Mouse (Mus musculus) heart, adult 2 months (tissue): Measurements from ENCODE around the gene Slc27a2. TPM values are rescaled to one million over a fixed set of nuclear protein-coding genes. Genes with fewer than 3 reads are reported as not detected.

Experiments used
- DNase-seq, 2 experiments: peaks; one replicate each; pipeline ENCODE4 v3.0.0; 2021
- H3K27ac ChIP-seq: fragments of 200-600 bp; 2 replicates; pipeline ENCODE4 v1.8.1; 2022
- H3K27me3 ChIP-seq: fragments of 200-500 bp; 2 replicates; pipeline ENCODE4 v1.6.1; 2012; ENCODE audit warnings: mild to moderate bottlenecking, low read length, inconsistent platforms, mixed read lengths; ENCODE audit not compliant: control insufficient read depth, insufficient read depth
- H3K36me3 ChIP-seq: fragments of 200-500 bp; 2 replicates; pipeline ENCODE4 v1.6.1; 2012; ENCODE audit warnings: low read length, inconsistent platforms; ENCODE audit not compliant: control insufficient read depth, insufficient read depth
- H3K4me1 ChIP-seq: fragments of 200-500 bp; 2 replicates; pipeline ENCODE4 v1.6.1; 2011; ENCODE audit warnings: low read length; ENCODE audit not compliant: control insufficient read depth, insufficient read depth
- H3K4me3 ChIP-seq: fragments of 200-600 bp; 2 replicates; pipeline ENCODE4 v1.8.1; 2022
- H3K79me2 ChIP-seq: fragments of 200-500 bp; replicated peaks from 2 replicates; pipeline ENCODE4 v1.6.1; 2012; ENCODE audit warnings: mild to moderate bottlenecking, inconsistent platforms, low read length, moderate library complexity, mixed read lengths; ENCODE audit not compliant: control insufficient read depth, insufficient read depth
- H3K9ac ChIP-seq: fragments of 200-500 bp; 2 replicates; pipeline ENCODE4 v1.6.1; 2012; ENCODE audit warnings: low read depth, mild to moderate bottlenecking, control low read depth, inconsistent platforms, low read length, mixed read lengths
- CTCF ChIP-seq: fragments of 200-600 bp; IDR thresholded peaks from 2 replicates; pipeline ENCODE4 v1.8.1; 2022; ENCODE audit warnings: antibody characterized with exemption, mild to moderate bottlenecking, moderate library complexity
- EP300 ChIP-seq: fragments of 200-500 bp; IDR thresholded peaks from 2 replicates; pipeline ENCODE4 v1.6.1; 2011; ENCODE audit warnings: low read depth, low read length, control low read depth; ENCODE audit not compliant: insufficient read depth
- POLR2A ChIP-seq: fragments of 200-500 bp; IDR thresholded peaks from 2 replicates; pipeline ENCODE4 v1.6.1; 2011; ENCODE audit warnings: mild to moderate bottlenecking, low read depth, low read length, control low read depth; ENCODE audit not compliant: insufficient read depth
- WGBS: fragments of 180-500 bp; shearing (Covaris S2); methylation state at CpG from one replicate; pipeline ENCODE4 v1.1.7; 2018; 5-methylcytosine and 5-hydroxymethylcytosine counted together
- intact Hi-C: fragments of 180-260 bp; cut with DNase I; formaldehyde crosslinking; loops from one replicate; pipeline ENCODE4 v1.15.1; 2025
- polyA plus RNA-seq: library from polyadenylated mRNA; depleted of rRNA; stranded (reverse); fragments of >200 nt; gene quantifications from 2 replicates; pipeline ENCODE4 v1.2.3, GENCODE M21; 2012
- total RNA-seq, 2 experiments: library from RNA; stranded (reverse); gene quantifications; 2 replicates each; pipeline ENCODE4 v1.2.3; 2021

Slc27a2 gene
- total and polyA plus RNA-seq, 3 experiments = 0.64 to 1.8 (median 0.78) TPM

DNA sequence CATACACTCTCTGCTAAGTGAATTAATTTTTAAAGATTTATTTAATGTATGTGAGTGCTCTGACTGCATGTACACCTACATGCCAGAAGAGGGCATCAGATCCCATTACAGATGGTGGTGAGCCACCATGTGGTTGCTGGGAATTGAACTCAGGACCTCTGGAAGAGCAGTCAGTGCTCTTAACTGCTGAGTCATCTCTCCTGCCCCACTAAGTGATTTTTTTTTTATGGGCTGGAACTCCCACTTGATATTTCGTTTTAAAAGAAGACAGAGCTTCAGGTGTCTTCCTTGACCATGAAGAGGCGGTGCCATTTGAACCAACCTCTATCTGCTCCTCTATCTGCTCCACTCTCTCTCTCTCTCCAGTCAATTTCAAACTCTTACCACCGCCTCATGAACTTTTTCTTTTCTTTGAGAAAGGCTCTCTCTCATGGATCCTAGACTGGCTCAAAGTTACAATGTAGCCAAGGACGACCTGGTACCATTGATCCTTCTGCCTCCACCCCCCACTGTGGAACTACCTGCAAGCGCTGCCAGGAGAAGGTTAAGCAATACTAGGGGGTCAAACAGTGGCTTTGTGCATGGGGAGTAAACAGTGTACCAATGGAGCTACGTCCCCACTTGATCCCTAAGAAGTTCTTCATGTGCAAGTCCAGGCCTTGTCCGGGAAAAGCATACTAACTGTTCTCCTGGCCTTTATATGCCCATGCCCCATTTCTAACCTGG, 44.3 kb downstream of the Slc27a2 start:
- H3K4me1 ChIP-seq = peaks cover 11% of the 10 kb centered on the region
- no peaks in the 10 kb centered on the region for H3K27me3 ChIP-seq
- intact Hi-C loops = loop anchor here (5.0 kb wide), 1 partner anchor 411 kb away; the partner anchor contains the start of gene Ap4e1
- H3K36me3 ChIP-seq = no peaks in the 10 kb centered on the region
- H3K79me2 ChIP-seq = no peaks in the 10 kb centered on the region
- DNase-seq = no peak
- no peak overlapping the region for H3K4me3 ChIP-seq
- H3K27ac ChIP-seq = peak overlapping the region; percentile 32
- H3K9ac ChIP-seq = no peak overlapping the region
- TF ChIP-seq POLR2A = no peak
- 0 out of 2 replicates have a peak, but pooled peaks have one; percentile 17 for TF ChIP-seq CTCF
- 98% methylated on average over 7 of the region's 7 CpGs for WGBS

DNA sequence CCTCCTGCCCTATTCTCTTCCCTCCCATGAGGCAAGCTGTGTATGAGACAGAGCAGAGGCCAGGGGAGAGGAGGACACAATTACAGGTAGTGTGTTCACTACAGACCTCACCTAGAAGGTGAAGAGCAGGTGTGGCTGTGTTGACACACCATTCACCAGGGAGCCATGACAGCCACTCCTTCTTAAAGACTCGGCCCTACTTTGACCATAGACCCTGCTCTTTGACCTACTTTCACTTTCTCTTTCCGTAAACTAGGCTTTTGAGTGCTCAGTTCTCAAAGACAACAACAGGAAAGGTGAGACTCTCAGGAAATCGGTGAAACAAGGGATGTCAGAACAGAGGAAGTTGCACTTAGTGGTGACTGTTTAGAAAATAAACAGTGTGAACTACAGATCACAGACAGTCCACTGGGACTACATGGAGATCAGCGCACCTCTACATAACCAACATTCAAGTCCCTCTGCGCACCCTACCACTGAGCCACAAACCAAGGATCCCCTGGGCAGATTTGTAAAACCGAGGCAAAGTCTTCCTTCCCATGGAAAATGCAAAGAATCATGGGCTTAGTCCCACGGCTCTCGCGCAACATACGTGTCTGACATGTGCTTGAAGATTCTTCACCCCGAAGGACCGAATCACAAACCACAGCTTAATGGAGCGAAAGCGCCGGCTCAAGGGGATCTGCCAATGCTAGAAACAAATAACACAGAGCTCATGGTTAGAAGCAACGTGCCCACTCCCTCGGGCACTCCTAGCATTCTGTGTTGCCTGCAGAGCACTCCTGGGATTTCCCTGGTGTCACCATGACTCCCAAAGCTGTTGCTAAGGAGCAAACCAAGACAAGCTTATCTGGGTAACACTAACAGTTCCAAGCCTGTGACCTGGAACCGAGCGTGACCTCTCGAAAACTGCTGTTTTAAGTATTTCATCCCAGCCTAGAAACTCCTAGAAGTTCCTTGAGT, 45.4 kb downstream of the Slc27a2 start:
- H3K4me1 ChIP-seq = peaks cover 11% of the 10 kb centered on the region
- WGBS = 69% methylated on average over 20 of the region's 20 CpGs
- H3K27me3 ChIP-seq = no peaks in the 10 kb centered on the region
- intact Hi-C loops = loop anchor here (2.0 to 5.0 kb wide), 2 partner anchors 65 to 410 kb away; partner anchors contain the start of gene Ap4e1
- DNase-seq = peak in 1 of 2 experiments; percentile 22
- no peaks in the 10 kb centered on the region for H3K79me2 ChIP-seq
- H3K4me3 ChIP-seq = no peak overlapping the region
- peak overlapping the region; percentile 32 for H3K27ac ChIP-seq
- TF ChIP-seq CTCF (no peak), EP300 (no peak), POLR2A (peak; percentile 32; the same call in 1 of the 2 replicates)
- H3K9ac ChIP-seq = no peak overlapping the region
- H3K36me3 ChIP-seq = no peaks in the 10 kb centered on the region

DNA sequence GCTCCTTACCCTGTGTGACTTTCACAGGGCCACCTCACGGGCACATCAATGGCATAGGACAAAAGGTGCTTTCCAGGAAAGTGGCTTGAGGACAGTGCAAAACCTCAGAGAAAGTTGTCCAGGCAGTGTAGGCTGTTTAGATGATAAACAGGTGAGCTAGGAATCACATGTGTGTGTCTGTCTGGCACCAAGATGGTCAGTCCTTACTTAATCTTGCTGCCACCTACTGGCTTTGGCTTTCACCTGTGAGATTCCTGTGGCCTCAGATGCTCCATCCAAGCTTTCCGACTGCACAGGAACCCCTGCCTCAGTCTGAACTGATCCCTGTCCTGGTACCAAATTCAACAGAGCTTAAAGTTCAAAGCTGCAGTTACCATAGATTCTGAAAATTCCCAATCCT, 46.2 kb downstream of the Slc27a2 start:
- intact Hi-C loops = loop anchor here (2.0 to 5.0 kb wide), 2 partner anchors 64 to 409 kb away; partner anchors contain the start of gene Ap4e1
- H3K79me2 ChIP-seq = no peaks in the 10 kb centered on the region
- no peak overlapping the region for H3K9ac ChIP-seq
- no peaks in the 10 kb centered on the region for H3K36me3 ChIP-seq
- peaks cover 11% of the 10 kb centered on the region for H3K4me1 ChIP-seq
- WGBS = 62% methylated on average over 2 of the region's 2 CpGs
- 0 out of 2 replicates have a peak, but pooled peaks have one; percentile 8 for TF ChIP-seq CTCF
- no peak for TF ChIP-seq POLR2A
- no peak for TF ChIP-seq EP300
- H3K27me3 ChIP-seq = no peaks in the 10 kb centered on the region
- no peak overlapping the region for H3K4me3 ChIP-seq
- DNase-seq = no peak
- H3K27ac ChIP-seq = no peak overlapping the region; the same call in 1 of the 2 replicates

DNA sequence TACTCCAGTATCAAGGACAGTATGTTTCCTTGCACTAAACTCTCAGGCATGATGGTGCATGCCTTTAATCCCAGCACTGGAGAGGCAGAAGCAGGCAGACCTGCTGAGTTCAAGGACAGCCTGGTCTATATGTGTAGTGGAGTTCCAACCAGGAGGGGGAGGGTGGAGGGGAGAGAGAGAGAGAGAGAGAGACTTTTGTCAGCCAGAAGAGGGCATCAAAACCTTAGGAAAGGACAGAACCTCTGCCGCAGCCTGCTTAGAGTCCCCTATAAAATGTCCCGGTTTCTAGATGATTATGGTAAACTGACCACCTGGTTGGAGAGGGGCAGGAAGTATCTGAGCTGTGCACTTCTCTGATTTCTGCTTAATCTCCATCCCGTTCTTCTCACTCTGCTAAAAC, 46.8 kb downstream of the Slc27a2 start:
- WGBS = 4% methylated on average over 3 of the region's 3 CpGs
- Histone ChIP-seq H3K4me3 (no peak overlapping the region), H3K27me3 (no peaks in the 10 kb centered on the region), H3K9ac (no peak overlapping the region), H3K27ac (no peak overlapping the region), H3K4me1 (peaks cover 11% of the 10 kb centered on the region), H3K79me2 (no peaks in the 10 kb centered on the region), H3K36me3 (no peaks in the 10 kb centered on the region)
- intact Hi-C loops = loop anchor here (2.0 to 5.0 kb wide), 2 partner anchors 64 to 408 kb away; partner anchors contain the start of gene Ap4e1
- no peak for TF ChIP-seq POLR2A
- TF ChIP-seq CTCF = peak; percentile 72
- DNase-seq = no peak

DNA sequence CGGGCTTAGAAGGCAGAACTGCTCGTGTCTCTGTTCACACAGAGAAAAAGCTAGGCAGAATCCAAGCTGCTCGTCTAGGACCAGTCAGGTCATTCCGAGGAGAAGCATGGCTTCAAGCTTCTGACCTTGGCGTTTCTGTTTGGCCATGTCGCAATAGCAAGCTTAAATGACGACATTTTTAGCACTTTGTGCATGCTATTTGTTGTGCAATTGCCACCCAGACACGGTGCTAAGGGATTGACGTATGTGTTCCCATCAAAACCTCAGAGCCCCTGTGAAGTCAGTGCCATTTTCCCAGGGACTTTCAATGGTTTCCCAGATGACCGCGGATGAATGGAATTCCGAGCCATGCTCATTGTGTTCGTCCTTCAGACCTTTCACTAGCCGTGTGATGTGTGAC, 48.3 kb downstream of the Slc27a2 start:
- 79% methylated on average over 14 of the region's 14 CpGs for WGBS
- no peaks in the 10 kb centered on the region for H3K27me3 ChIP-seq
- H3K4me3 ChIP-seq = no peak overlapping the region
- no peak for DNase-seq
- no peak for TF ChIP-seq CTCF
- no peak for TF ChIP-seq EP300
- TF ChIP-seq POLR2A = no peak
- peaks cover 11% of the 10 kb centered on the region for H3K4me1 ChIP-seq
- intact Hi-C loops = no loop called here
- H3K9ac ChIP-seq = no peak overlapping the region
- H3K36me3 ChIP-seq = no peaks in the 10 kb centered on the region
- H3K27ac ChIP-seq = no peak overlapping the region
- H3K79me2 ChIP-seq = no peaks in the 10 kb centered on the region
